In genomic region chr11:96790681-96791080, GRCm38 (mm10) we compare ENCODE assay signal across 8 mouse cellular contexts. TPM values are rescaled to one million over a fixed set of nuclear protein-coding genes. Genes with fewer than 3 reads are reported as not detected.
DNase-seq lines count a peak whose midpoint lies in the region; ATAC-seq and TF ChIP-seq lines count a peak whose summit lies in the region.

No protein-coding gene starts in this region.

- no peaks in the 10 kb centered on the region for H3K9me3 ChIP-seq in heart, embryonic 14.5 days (ENCODE audit: control insufficient read depth, low read length)
- no peaks in the 10 kb centered on the region for H3K9me3 ChIP-seq in hindbrain, embryonic 12.5 days (replicated peaks)
- no peaks in the 10 kb centered on the region for H3K9me3 ChIP-seq in midbrain, embryonic 10.5 days (replicated peaks)
- no peaks in the 10 kb centered on the region for H3K9me3 ChIP-seq in lung, postnatal 0 days (ENCODE audit: low read length)

- intact Hi-C loops in heart, postnatal 25 days (cut with DNase I) = loop anchor here (2.0 kb wide), 1 partner anchor 14 kb away; the partner anchor contains the start of gene Snx11

- H3K4me2 ChIP-seq in heart, embryonic 14.5 days (ENCODE audit: low read length) = peak overlapping the region; percentile 84
- peak overlapping the region; percentile 79 for H3K4me2 ChIP-seq in hindbrain, embryonic 12.5 days (replicated peaks)
- no peak overlapping the region for H3K4me2 ChIP-seq in lung, postnatal 0 days (replicated peaks; ENCODE audit: low read depth, low read length)

- 19% methylated on average over 1 of the region's 1 CpGs for WGBS in heart, embryonic 14.5 days
- WGBS in hindbrain, embryonic 12.5 days = 14% methylated on average over 1 of the region's 1 CpGs
- WGBS in midbrain, embryonic 10.5 days = 16% methylated on average over 1 of the region's 1 CpGs
- 4% methylated on average over 1 of the region's 1 CpGs for WGBS in lung, postnatal 0 days

- peak overlapping the region in 1 of 2 experiments; percentile 73; a peak in 2 of 4 replicates for H3K4me3 ChIP-seq in heart, embryonic 14.5 days (ENCODE audit: control insufficient read depth in 1 of 2, insufficient read depth in 1 of 2, low read depth in 1 of 2, low read length in 2 of 2)
- H3K4me3 ChIP-seq in hindbrain, embryonic 12.5 days = peak overlapping the region; percentile 14; the same call in 1 of the 2 replicates
- H3K4me3 ChIP-seq in midbrain, embryonic 10.5 days = peak overlapping the region; percentile 96
- no peak overlapping the region for H3K4me3 ChIP-seq in lung, postnatal 0 days (ENCODE audit: low read depth, low read length)

- peaks cover 4 to 20% of the 10 kb centered on the region in 2 experiments for H3K4me1 ChIP-seq in heart, embryonic 14.5 days (ENCODE audit: control insufficient read depth in 2 of 2, insufficient read depth in 2 of 2, low read length in 2 of 2)
- H3K4me1 ChIP-seq in hindbrain, embryonic 12.5 days = peaks cover 33% of the 10 kb centered on the region
- H3K4me1 ChIP-seq in midbrain, embryonic 10.5 days = peaks cover 37% of the 10 kb centered on the region
- peaks cover 5% of the 10 kb centered on the region; the same call in 1 of the 2 replicates for H3K4me1 ChIP-seq in lung, postnatal 0 days (ENCODE audit: insufficient read depth, low read depth, low read length)

- no peak for DNase-seq in heart, postnatal 25 days (ENCODE audit: low spot score)
- peak; percentile 46 for DNase-seq in NIH3T3 (ENCODE audit: low read depth)
- DNase-seq in midbrain, embryonic 10.5 days (ENCODE audit: low spot score) = no peak
- DNase-seq in adrenal gland, postnatal 36 days = no peak
- DNase-seq in lung, postnatal 14 days = no peak
- no peak for DNase-seq in lung, postnatal 0 days (ENCODE audit: low spot score)

- peaks cover 14% of the 10 kb centered on the region for H3K36me3 ChIP-seq in heart, embryonic 14.5 days (ENCODE audit: control insufficient read depth, insufficient read depth, low read length)
- H3K36me3 ChIP-seq in hindbrain, embryonic 12.5 days = peaks cover 5% of the 10 kb centered on the region
- H3K36me3 ChIP-seq in midbrain, embryonic 10.5 days = peaks cover 43% of the 10 kb centered on the region
- no peaks in the 10 kb centered on the region for H3K36me3 ChIP-seq in lung, postnatal 0 days (ENCODE audit: insufficient read depth, low read length)

- TF ChIP-seq EP300 in lung, postnatal 0 days (IDR thresholded peaks at IDR 0.05) = no peak

- H3K27ac ChIP-seq in heart, embryonic 14.5 days (replicated peaks in 1 of 2; ENCODE audit: control insufficient read depth in 1 of 2, insufficient read depth in 1 of 2, low read depth in 2 of 2, low read length in 2 of 2) = no peak overlapping the region
- no peak overlapping the region for H3K27ac ChIP-seq in hindbrain, embryonic 12.5 days
- peak overlapping the region; percentile 99; the same call in 1 of the 2 replicates for H3K27ac ChIP-seq in midbrain, embryonic 10.5 days (replicated peaks)
- no peak overlapping the region for H3K27ac ChIP-seq in lung, postnatal 0 days (ENCODE audit: low read length)

- H3K27me3 ChIP-seq in heart, embryonic 14.5 days (ENCODE audit: control insufficient read depth, insufficient read depth, low read length) = no peaks in the 10 kb centered on the region
- no peaks in the 10 kb centered on the region for H3K27me3 ChIP-seq in hindbrain, embryonic 12.5 days
- no peaks in the 10 kb centered on the region for H3K27me3 ChIP-seq in midbrain, embryonic 10.5 days (ENCODE audit: low read depth, poor library complexity, severe bottlenecking)
- no peaks in the 10 kb centered on the region for H3K27me3 ChIP-seq in lung, postnatal 0 days (replicated peaks; ENCODE audit: insufficient read depth, low read length)

- peak overlapping the region; percentile 86; the same call in 1 of the 2 replicates for H3K9ac ChIP-seq in heart, embryonic 14.5 days (ENCODE audit: low read length)
- no peak overlapping the region for H3K9ac ChIP-seq in hindbrain, embryonic 12.5 days
- H3K9ac ChIP-seq in lung, postnatal 0 days (replicated peaks; ENCODE audit: low read depth) = no peak overlapping the region

- ATAC-seq in heart, embryonic 14.5 days (ENCODE audit: insufficient number of reproducible peaks, insufficient read depth, low FRiP score, low read depth) = no peak
- no peak for ATAC-seq in hindbrain, embryonic 12.5 days (ENCODE audit: low FRiP score)
- no peak for ATAC-seq in lung, postnatal 0 days

- TF ChIP-seq CTCF in lung, postnatal 0 days (IDR thresholded peaks at IDR 0.05) = no peak

RNA-seq across cellular contexts. Expression of gene Cbx1, which starts 1.8 kb away (rescaled TPM):
- 41.1 and 44.2 TPM in 2 replicates for polyA plus RNA-seq in heart, embryonic 14.5 days (2014; fragmentation: Nextera tagmentation; extraction: Ambion mirVana)
- total RNA-seq in heart, postnatal 25 days (2021) = 10 to 100 TPM; 36.6 to 39.0 TPM
- polyA plus RNA-seq in hindbrain, embryonic 12.5 days (2016; fragmentation: Nextera tagmentation; extraction: Ambion mirVana) = 136 TPM in 2 replicates
- polyA plus RNA-seq in midbrain, embryonic 10.5 days (2016; fragmentation: Nextera tagmentation; extraction: Ambion mirVana) = 193 and 198 TPM in 2 replicates
- total RNA-seq in adrenal gland, postnatal 36 days (2021) = 10 to 100 TPM; 77.2 to 78.2 TPM
- polyA plus RNA-seq in lung, postnatal 0 days (2015; fragmentation: Nextera tagmentation; extraction: Ambion mirVana) = 48.6 and 54.0 TPM in 2 replicates

RNA-seq across cellular contexts. Expression of gene Snx11, which starts 13.3 kb away (rescaled TPM):
- polyA plus RNA-seq in heart, embryonic 14.5 days (2014; fragmentation: Nextera tagmentation; extraction: Ambion mirVana) = 4.3 and 6.1 TPM in 2 replicates
- total RNA-seq in heart, postnatal 25 days (2021) = 10 to 100 TPM; 12.1 to 13.4 TPM
- polyA plus RNA-seq in hindbrain, embryonic 12.5 days (2016; fragmentation: Nextera tagmentation; extraction: Ambion mirVana) = 40.5 and 45.1 TPM in 2 replicates
- polyA plus RNA-seq in midbrain, embryonic 10.5 days (2016; fragmentation: Nextera tagmentation; extraction: Ambion mirVana) = 27.6 and 33.0 TPM in 2 replicates
- 10 to 100 TPM; 21.1 to 35.0 TPM for total RNA-seq in adrenal gland, postnatal 36 days (2021)
- 18.4 and 18.7 TPM in 2 replicates for polyA plus RNA-seq in lung, postnatal 0 days (2015; fragmentation: Nextera tagmentation; extraction: Ambion mirVana)

RNA-seq across cellular contexts. Expression of gene Nfe2l1, which starts 39.1 kb away (rescaled TPM):
- 49.7 and 55.1 TPM in 2 replicates for polyA plus RNA-seq in heart, embryonic 14.5 days (2014; fragmentation: Nextera tagmentation; extraction: Ambion mirVana)
- 100 to 1,000 TPM; 346 to 370 TPM for total RNA-seq in heart, postnatal 25 days (2021)
- 82.8 and 88.2 TPM in 2 replicates for polyA plus RNA-seq in hindbrain, embryonic 12.5 days (2016; fragmentation: Nextera tagmentation; extraction: Ambion mirVana)
- polyA plus RNA-seq in midbrain, embryonic 10.5 days (2016; fragmentation: Nextera tagmentation; extraction: Ambion mirVana) = 71.9 and 78.0 TPM in 2 replicates
- 100 to 1,000 TPM; 526 to 605 TPM for total RNA-seq in adrenal gland, postnatal 36 days (2021)
- 51.8 and 54.5 TPM in 2 replicates for polyA plus RNA-seq in lung, postnatal 0 days (2015; fragmentation: Nextera tagmentation; extraction: Ambion mirVana)

RNA-seq across cellular contexts. Expression of gene Copz2, which starts 59.0 kb away (rescaled TPM):
- polyA plus RNA-seq in heart, embryonic 14.5 days (2014; fragmentation: Nextera tagmentation; extraction: Ambion mirVana) = 134 and 141 TPM in 2 replicates
- total RNA-seq in heart, postnatal 25 days (2021) = 10 to 100 TPM; 33.4 to 37.5 TPM
- polyA plus RNA-seq in hindbrain, embryonic 12.5 days (2016; fragmentation: Nextera tagmentation; extraction: Ambion mirVana) = 56.5 and 60.7 TPM in 2 replicates
- polyA plus RNA-seq in midbrain, embryonic 10.5 days (2016; fragmentation: Nextera tagmentation; extraction: Ambion mirVana) = 44.9 and 46.1 TPM in 2 replicates
- total RNA-seq in adrenal gland, postnatal 36 days (2021) = 10 to 100 TPM; 57.4 to 63.3 TPM
- polyA plus RNA-seq in lung, postnatal 0 days (2015; fragmentation: Nextera tagmentation; extraction: Ambion mirVana) = 105 and 110 TPM in 2 replicates
